Mouse (Mus musculus): ENCODE data around the gene Zfp141. TPM values are rescaled to one million over a fixed set of nuclear protein-coding genes. Genes with fewer than 3 reads are reported as not detected.

Zfp141 gene
- polyA plus RNA-seq, 1 experiment from 2014 or later: 12.2 TPM

Other genes with a start within 250 kb of the Zfp141 start
- not detected in 2 replicates for gene Vmn2r61, start 245.7 kb downstream of the Zfp141 start, polyA plus RNA-seq (2016; fragmentation: Nextera tagmentation; extraction: Ambion mirVana)
- not detected in 2 replicates for gene 4933421I07Rik, start 57.6 kb downstream of the Zfp141 start, polyA plus RNA-seq (2016; fragmentation: Nextera tagmentation; extraction: Ambion mirVana)
- gene Gm21028, start 72.8 kb upstream of the Zfp141 start, polyA plus RNA-seq (2016; fragmentation: Nextera tagmentation; extraction: Ambion mirVana): not detected in 2 replicates
- 0.96 and 1.4 TPM in 2 replicates for gene Zfp977, start 86.8 kb upstream of the Zfp141 start, polyA plus RNA-seq (2016; fragmentation: Nextera tagmentation; extraction: Ambion mirVana)
- 3.0 and 3.8 TPM in 2 replicates for gene Zfp976, start 136.8 kb upstream of the Zfp141 start, polyA plus RNA-seq (2016; fragmentation: Nextera tagmentation; extraction: Ambion mirVana)
- 5.8 and 6.0 TPM in 2 replicates for gene Zfp975, start 187.0 kb upstream of the Zfp141 start, polyA plus RNA-seq (2016; fragmentation: Nextera tagmentation; extraction: Ambion mirVana)
- gene Gm17067, start 221.3 kb upstream of the Zfp141 start, polyA plus RNA-seq (2016; fragmentation: Nextera tagmentation; extraction: Ambion mirVana): not detected in 2 replicates